Mouse (Mus musculus): Measurements from ENCODE around the gene Ipo4.

GRCm38 (mm10) chr14:55584702-55585565 lies 50.8 kb downstream of the Ipo4 start, which contains the start of gene Emc9:
- no peak for TF ChIP-seq TAL1 (IDR thresholded peaks at IDR 0.05; ENCODE audit: low read length)
- TF ChIP-seq GATA1 (IDR thresholded peaks at IDR 0.05; ENCODE audit: low read length): no peak
